Mouse (Mus musculus): ENCODE data around the gene Afdn.
"Not testable (repeated sequence)": the region's sequence is repeated elsewhere in the genome, so short reads cannot be mapped to it uniquely, and the experiment has no call there.

Afdn gene

DNA sequence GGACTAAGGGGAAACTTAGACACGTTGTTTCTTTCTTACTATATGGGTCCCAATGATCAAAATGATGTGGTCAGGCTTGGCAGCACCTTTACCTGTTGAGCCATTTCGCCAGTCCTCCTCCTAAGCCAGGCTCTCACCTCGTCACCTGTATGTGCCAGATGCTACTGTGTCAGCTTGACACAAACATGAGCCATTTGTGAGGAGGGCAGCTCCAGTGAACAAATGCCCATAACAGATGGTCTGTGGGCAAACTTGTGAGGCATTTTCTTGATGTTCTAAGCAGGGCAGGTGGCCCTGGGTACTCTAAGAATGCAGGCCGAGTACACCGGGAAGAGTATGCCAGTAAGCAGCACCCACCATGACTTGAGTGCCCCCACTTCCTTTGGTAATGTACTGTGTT is 21.6 kb downstream of the Afdn start:
- DNase-seq, result no peak

DNA sequence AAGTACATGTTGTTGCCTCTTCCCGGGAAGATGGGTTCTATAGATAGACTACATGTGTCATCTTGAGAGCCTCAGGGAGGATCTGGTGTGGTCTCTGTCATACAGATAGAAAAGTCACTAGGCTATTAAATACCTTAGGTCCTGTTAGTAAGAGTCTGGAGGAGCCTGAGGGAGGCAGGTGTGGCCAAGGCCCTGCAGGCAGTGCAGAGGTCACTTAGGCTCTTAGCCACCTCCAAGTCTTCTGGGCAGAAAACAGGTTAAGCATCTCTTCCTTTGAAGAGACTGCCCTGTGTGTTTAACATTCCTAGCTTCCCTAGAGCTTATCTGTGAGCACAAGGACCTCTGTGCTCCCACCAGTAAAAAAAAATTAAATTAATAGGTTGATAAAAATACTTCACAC is 23.1 kb downstream of the Afdn start:
- no peak for DNase-seq

DNA sequence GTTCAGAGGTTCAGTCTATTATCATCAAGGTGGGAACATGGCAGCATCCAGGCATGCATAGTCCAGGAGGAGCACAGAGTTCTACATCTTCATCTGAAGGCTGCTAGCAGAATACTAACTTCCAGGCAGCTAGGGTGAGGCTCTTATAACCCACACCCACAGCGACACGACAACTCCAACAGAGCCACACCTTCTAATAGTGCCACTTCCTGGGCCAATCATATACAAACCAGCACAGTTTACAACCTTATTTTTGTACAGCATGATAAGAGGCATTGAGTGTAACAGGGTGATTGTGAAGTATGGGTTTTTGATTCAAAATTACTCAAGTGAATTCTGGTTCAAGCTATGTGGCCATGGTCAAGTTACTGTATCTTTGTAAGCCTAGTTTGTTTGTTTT is 29.7 kb downstream of the Afdn start:
- not testable (repeated sequence) for DNase-seq

DNA sequence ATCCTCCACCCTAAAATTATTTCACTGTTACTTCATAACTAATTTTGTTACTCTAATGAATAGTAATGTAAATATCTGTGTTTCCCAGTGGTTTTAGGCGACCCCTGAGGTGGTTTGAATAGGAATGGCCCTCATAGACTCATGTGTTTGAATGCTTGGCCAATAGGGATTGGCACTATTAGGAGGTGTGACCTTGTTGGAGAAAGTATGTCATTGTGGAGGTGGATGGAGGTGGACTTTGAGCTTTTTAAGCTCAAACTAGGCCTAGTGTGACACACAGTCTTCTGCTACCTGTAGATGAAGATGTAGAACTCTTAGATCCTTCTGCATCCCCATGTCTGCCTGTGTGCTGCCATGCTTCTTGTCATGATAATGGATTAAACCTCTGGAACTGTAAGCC is 37.4 kb downstream of the Afdn start:
- no peak for DNase-seq

DNA sequence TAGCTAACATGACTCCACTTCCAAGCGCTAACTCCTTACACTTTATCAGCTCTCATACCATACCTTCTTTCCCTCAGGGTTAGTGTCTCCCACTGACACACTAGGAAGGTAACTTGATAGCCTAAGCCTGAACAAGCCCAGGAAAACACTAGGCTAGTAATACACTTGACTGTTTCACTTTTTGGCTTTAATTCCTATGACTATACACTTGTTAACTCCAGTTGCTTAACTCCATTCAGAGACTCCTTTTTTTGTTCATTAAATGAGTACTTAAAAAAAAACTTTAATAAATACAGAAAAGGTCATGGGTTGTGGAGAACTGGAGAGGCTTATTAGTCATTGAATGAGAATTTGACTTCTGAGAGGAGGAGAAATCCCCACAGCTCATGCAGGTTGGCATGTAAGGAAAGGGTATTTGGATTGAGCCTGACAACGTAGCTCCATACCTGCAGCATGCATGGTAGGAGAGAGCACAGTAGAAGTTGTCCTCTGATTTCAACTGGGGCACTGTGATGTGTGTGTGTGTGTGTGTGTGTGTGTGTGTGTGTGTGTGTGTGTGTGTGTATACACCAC is 42.6 kb downstream of the Afdn start:
- no peak for DNase-seq

DNA sequence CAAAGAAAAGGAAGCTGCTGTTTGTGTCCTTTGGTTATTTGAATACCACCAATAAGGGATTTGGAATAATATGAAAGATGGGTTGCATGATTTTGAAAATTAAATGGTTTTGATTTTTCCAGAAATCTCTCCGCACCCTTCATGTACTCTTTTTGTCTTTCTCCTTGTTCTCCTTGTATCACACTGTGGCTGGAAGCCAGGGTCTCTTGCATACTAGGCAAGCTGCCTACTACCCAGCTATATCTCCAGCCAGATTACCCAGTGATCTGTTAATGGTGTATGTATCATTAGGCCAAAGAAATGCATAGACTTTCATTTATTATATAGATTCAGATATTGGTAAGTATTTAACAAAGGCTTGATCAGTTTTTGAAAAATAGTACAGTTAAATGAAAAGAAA is 45.7 kb downstream of the Afdn start:
- DNase-seq, result no peak

DNA sequence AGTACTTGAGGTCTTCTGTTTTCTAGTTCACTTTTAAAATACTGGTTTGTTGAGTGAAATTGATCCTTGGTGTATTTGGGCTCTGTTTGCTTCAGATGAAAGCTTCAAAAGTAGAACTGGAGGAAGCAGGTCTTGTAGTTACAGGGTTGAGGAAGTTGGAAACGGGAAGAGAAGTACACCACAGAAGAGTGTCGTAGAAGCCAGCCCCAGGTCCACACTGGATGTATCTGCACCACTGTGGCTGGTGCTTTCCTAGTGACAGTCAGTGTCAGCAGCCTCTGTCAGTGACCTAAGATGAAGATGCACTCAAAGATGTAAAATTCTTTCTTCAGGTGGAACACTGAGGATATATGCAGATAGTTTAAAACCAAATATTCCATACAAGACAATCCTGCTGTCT is 57.5 kb downstream of the Afdn start:
- no peak for DNase-seq

DNA sequence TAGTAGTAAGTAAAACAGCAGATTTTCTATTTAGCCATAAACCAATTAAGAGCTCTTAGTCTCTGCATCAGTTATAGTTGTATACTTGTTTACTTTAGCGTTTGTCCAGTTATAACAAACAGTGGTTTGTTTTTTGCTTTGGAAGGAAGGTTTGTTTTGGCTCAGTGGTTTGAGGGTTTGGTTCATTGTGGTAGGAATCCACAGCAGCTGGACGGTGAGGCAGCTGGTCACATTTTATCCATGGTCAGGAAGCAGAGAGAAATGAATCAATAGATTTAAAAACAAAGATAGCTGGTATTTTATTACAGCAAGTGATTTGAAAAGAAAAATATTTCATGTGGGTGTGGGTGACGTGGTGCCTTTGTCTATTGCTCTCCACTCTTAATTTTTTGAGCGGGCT is 59.0 kb downstream of the Afdn start:
- no peak for DNase-seq

DNA sequence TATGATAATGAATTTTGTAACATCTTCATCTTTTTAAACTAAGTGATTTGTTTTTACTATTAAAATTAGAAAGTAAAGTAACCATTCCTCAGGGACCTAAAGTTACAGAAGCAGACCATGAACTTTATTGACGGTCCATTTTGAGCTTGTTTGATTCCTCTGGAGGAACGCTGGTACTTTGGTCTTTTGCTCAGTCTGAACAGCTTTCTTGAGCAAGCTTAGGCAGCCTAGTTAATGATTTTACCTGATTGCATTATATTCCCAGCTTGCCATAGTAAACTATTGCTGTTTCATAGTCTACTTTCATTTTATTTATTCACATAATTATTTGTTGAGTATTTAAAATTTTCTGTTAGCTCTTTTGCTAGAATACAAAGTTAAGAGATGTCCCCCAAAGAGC is 60.3 kb downstream of the Afdn start:
- DNase-seq, result peak in 1 of 2 experiments; percentile 12

DNA sequence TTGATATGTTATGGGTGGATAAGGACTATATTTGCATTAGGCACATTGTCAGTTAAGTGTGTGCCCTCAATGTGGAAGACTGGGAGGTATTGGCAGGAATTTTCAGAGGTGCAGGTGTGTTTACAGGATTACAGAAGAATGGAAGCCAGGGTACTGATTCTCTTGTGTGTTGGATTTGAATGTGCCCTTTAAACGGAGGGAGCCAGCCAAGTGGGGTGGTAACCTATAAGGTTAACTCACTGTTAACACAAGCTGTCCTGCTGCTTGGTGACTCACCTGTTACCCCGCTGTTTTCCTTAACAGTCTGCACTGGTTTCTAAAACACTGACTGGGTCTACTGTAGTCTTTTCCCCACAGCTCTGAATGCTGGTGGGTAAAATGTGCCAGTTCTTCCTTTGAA is 65.1 kb downstream of the Afdn start:
- DNase-seq, result no peak

DNA sequence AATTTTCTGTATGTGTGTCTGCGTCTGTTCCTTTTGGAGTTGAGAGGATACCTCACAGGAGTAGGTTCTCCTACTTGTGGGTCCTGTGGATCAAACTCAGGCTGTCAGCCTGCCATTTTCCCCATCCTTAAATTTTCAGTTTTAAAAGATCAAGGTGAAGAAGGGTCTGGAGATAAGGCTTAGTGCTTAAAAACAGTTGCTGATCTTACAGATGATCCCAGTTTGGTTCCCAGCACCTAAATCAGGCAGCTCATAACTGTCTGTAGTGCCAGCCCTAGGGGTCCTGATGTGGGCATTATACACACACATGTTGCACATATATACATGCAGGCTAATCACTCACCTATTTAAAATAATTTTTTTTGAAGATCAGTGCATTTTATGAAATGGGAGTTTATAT is 69.9 kb downstream of the Afdn start:
- no peak for DNase-seq

DNA sequence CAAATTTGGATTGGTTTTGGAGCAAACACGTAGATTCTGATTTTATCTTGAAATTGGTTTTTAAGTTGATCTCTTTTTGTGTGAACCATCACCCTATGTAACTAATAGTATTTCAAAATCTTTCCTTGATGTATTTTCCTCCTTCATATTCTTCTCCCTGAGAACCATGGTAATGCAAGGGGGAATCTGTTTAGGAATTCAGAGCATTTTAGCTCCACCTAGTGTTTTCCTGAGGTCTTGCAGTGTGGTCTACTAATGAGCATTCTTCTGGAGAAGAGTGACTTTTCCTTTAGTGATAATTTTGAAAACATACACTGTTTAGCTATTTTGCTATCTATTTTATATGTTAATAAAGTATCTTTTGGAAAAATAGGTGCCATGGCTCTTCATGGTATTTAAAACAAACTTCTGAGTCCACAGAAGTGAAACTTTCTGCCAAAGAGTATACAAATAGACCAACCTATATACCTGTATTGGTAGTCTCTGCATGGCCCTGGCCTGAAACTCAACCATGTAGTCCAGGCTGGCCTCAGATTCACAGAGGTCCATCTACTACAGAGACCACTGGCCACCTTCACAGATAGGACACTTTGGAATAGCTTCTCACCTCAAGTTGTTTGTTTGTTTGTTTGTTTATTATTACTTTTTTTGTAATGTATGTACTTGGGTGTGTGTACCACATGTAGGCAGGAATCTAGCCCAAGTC is 70.5 kb downstream of the Afdn start:
- DNase-seq, result peak; percentile 41 to 45

DNA sequence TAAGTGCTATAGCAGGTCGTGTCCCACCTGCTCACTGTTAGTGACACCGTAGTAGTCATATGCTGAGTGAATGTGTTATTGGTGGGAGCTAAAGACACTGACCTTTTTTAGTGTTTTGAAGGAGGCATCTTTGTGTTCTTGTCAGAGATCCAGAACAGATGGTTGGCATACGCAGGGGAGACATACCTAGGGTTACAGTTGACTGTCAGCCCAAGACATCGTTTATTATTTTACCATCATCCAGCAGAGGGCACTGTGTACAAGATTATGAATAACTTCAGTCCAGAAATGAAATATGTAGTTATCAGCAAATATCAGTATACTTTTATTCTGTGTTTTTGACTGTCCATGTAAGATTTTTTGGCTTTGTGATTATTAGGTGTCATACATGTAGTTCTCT is 75.5 kb downstream of the Afdn start:
- DNase-seq, result no peak

DNA sequence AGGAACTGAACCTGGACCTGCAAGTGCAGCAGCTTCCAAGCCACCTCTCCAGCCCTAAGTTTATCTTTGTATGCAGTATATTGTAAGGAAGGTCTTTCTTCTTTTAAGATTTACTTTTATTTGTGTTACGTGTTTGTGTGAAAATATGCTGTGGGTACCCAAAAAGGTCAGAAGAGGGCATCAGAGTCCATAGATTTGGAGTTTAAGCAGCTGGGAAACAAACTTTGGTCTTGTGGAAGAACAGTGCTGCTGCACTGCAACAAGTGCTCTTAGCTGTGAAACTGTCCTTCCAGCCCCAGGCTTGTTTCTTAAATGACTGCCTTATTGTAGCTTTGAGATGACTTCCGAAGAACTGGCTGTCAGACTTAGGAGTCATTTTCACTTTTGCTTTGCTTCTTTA is 89.8 kb downstream of the Afdn start:
- peak in 1 of 2 experiments; percentile 32 for DNase-seq

DNA sequence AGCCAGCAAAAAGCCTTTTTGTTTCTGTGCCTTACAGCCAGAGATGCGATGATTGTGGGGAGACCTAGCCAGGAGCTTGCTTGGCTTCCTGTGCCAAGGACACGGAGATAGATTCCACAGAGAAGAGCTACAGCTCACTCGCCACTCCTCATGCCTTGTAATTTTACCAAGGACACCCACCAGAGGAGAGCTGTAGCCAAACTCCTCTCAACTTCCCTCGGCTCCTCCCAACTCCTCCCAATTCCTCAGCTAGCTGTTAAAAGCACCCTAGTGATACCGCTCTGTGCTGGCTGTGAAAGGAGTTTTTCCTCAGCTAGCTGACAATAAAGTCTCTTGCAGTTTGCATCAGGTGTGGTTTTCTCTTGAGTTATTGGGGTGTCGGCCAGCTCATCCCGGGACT is 93.5 kb downstream of the Afdn start:
- DNase-seq, result not testable (repeated sequence)

DNA sequence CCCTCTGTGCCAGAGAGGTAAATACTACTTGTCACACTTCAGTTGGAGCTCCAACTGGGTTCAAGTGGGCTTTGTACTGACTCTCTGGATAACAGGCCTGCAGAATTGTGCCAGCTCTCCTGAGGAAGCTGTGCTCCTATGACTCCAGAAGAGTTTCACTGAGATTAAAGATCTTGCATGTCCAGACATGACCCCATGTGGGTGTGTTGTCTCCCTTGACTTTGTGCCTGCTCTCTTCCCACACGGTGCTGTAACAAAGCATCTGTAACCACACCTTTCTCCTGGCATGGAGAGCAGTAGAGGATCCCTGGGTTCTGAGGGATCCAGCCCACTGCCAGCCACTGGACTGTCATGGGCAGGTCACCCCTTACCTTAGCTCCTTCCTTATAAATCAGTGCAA is 95.1 kb downstream of the Afdn start:
- DNase-seq, result no peak

DNA sequence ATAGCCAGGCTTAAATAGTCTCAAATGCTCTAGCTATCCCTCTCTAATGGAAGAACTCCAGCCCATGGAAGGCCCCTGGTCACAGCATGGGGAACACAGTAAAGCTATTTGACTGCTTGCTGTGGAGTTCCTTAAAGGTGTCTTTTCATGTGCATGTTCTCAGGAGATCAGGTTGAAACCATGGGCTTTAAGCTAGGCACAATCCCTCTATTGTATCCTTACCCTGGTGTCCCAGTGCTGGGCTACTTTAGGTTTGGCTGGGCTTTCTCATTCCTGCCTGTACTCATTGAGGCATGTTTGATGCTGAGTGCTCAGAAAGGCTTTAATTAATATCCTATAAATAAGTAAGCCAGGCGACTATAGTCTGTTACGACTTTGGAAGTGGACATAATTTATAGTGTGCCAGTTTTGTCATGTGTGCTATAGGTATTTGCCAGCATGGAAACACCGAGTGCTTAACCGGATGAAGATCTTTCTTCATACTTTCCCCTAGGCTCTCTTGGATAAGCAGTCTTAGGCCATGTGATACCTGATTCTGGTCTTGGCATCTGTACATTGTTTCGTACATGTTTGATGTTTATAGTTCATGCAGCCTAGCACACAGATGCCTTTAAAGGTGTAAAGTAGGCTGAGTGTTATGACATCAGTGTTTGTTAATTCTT is 96.2 kb downstream of the Afdn start:
- DNase-seq, result no peak

DNA sequence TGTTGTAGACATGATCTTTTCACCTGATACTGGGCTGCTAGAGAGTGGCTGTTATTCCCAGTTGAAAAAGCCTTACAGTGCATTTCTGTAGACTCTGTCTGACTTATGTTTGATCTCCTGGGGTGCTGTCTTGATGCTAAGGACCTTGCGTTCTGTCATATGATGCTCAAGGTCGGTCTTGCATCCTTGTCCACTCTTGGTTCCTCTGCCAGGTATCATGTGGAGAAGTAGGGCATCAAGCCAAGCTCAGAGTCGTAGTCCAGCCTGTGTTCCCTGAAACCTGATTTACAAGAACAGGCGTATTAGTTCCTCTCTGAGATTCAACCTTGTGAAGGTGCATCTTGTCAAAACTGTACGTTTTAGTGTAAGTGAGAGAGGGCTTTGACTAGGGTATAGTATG is 105.0 kb downstream of the Afdn start:
- peak; percentile 38 to 54 for DNase-seq

DNA sequence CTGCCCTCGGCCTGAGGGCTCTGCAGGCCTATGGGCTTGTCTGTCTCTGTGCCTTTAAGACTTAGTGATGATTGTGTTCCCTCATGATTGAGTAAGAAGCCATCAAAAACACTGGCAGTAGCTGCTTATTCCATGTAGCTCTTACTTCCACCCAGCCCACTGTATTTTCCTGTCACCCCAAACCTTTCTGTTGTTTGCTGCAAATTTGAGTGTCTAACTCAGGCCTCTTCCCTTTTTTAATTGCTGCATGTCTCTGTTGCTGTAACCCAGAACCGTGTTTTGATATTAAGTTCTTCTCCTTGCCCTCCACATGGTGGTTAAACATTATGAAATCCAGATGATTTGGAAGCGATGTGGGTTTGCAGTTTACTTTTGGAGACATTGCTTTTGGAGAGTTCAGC is 106.6 kb downstream of the Afdn start:
- DNase-seq, result no peak

DNA sequence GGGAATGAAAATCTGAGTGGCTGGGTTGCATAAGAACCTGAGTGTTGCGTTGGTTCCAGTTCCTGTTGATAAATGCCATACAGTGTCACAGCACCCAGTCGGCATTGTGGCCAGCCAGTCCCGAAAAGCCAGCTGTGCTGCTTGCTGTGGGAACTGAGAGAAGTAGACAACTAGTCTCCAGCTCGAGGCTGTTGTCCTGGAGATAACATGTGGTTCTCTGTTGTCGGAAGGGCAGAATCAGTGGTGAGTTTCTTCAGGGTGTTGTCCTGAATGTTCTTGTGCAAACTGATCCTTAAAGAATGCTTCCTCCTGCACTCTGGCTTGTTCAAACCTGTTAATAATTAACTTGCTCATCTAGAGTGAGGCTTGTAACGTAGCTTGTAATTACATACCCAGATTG is 107.1 kb downstream of the Afdn start:
- peak; percentile 43 to 74 for DNase-seq

DNA sequence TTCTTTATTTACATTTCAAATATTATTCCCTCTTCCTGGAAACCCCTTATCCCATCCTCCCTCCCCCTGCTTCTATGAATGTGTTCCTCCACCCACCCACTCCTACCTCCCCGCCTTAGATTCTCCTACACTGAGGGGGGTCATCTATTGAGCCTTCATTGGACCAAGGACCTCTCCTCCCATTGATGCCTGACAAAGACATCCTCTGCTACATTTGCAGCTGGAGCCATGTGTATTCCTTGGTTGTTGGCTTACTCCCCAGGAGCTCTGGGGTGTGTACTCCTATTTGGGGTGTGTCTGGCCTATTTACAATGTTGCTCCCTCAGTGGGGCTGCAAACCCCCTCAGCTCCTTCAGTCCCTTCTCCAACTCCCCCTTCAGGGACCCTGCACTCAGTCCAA is 109.9 kb downstream of the Afdn start:
- no peak for DNase-seq

DNA sequence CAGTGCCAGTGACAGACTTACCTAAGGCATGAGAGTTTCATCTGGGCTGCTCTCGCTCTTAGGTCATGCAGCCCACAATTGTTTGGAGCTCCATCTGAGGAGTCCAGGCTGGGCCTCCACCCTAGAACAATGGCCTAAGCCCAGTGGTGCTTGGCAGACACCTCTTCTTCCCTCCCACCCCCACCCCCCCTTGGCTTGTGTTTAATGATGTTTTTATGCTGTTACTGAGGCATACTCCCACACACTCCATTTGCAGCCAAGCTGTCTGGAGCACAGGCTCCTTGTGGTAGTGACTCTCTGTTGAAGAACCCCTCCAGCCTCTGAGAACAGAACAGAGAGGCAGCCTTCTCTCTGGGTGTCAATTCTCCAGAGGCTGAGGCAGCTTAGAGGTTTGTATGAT is 113.9 kb downstream of the Afdn start:
- no peak for DNase-seq

DNA sequence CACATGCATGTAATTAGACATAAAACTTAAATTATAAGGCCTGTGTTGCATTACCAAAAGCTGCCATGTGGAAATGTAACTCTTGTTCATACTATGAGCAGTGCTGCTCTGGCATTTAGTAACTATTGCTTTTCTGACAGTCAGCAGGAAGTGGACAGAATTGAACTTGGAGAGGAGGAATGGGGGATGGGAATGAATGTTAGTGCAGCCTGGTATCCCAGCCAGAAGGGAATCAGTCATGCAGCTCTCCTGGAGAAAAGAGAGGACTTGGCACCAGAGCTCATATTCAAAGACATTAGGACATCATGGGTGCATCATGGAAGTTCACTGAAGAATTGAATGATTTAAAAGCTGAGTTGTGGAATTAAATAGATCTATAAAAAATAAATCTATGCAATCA is 117.1 kb downstream of the Afdn start:
- DNase-seq, result peak; percentile 8 to 47

DNA sequence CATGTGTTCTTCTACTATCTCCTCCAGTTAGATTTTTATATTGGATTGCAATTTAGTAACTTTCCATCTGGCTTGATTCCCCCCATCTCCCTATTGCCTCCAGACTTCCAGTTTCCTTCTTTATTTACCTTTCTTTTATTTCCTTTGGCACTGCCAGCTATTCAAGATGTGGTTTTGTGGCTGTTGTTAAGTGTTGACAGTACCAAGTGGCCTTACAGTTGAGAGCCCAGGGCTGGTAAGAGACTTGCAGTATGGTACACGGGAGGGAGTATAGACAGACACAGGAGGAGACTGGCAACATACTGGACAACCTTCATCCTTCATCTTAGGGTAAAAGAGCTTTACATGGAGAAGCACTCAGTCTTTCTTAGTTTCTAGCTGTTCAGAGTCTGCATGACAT is 119.4 kb downstream of the Afdn start:
- no peak for DNase-seq

DNA sequence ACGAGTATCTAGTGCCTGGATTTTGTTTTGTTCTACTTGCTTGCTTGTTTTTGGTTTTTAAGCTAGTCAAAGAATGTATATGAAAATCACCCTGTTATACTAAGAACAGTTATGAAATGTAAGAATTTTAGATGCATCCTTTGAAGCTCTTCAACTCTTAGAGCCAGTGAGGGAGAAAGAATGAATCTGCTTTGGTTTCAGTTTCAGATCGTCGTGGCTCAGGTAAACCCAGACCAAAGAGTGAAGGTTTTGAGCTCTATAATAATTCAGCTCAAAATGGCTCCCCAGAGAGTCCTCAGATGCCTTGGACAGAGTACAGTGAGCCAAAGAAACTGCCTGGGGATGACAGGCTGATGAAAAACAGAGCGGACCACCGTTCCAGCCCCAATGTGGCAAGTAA is 123.2 kb downstream of the Afdn start:
- no peak for DNase-seq

Data from kidney, adult 8-10 months (tissue).